Mouse (Mus musculus): ENCODE measurements at regions not wholly inside any gene's neighbourhood (a gene's known extent, or its start where the extent isn't known, plus 50 kb on each side); places are given as distances from the start of the nearest gene placed in this dataset.

DNA sequence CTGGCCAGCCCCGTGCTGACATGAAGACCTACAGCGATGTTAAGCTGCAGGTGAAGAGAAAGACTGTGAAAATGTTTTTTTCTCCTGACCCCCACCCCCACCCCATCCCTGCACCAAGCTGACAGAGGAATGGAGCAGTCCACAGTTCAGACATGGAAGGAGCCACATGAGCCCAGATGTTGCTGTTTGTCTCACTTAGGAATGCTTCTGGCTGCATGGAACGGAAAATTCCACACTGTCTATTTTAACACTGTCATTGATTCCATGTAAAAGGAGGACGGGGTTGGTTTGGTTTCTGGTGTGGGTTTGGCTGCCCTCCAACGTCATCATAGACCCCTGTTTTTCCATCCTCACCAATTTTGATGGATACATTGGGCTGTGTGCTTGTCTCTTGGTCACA, 179.3 kb downstream of the Gpat3 start:
- TF ChIP-seq CTCF (IDR thresholded peaks at IDR 0.05; ENCODE audit: control insufficient read depth, insufficient read depth, insufficient replicate concordance, low read depth, low read length), result no peak
- TF ChIP-seq POLR2A (IDR thresholded peaks at IDR 0.05; ENCODE audit: control insufficient read depth, low read depth, low read length), result no peak
